ENCODE assay signal across 22 mouse cellular contexts in genomic region chr10:120869241-120869775, GRCm38 (mm10). TPM values are rescaled to one million over a fixed set of nuclear protein-coding genes. Genes with fewer than 3 reads are reported as not detected.
A peak's percentile ranks its signal among the peaks of the same experiment; 100 is the strongest.
DNase-seq lines count a peak whose midpoint lies in the region; TF ChIP-seq lines count a peak whose summit lies in the region.
"Had no signal": no experiment of that assay in that cellular context is flagged by ENCODE, and none has a peak within 500 bp of the region (broad histone marks: within the 10 kb centered on the region; RNA-seq: fewer than 3 reads in every experiment).

No protein-coding gene starts in this region.

- H3K4me1 ChIP-seq in E14TG2a.4 (replicated peaks; ENCODE audit: low read depth, low read length), result peaks cover 15% of the 10 kb centered on the region; the same call in 1 of the 2 replicates

- H3K27me3 ChIP-seq in E14TG2a.4 (ENCODE audit: insufficient read depth, low read length), result peaks cover 33% of the 10 kb centered on the region
- H3K27me3 ChIP-seq: forebrain, embryonic 13.5 days; hindbrain, embryonic 13.5 days; intestine, embryonic 15.5 days had no signal

- TF ChIP-seq CTCF in E14TG2a.4 (conservative IDR thresholded peaks at IDR 0.05; ENCODE audit: low read length), result no peak

- H3K9me3 ChIP-seq in E14TG2a.4 (ENCODE audit: low read length), result no peaks in the 10 kb centered on the region
- H3K9me3 ChIP-seq: forebrain, embryonic 10.5 days; forebrain, embryonic 13.5 days; hindbrain, embryonic 10.5 days; hindbrain, embryonic 13.5 days; intestine, embryonic 15.5 days had no signal

- DNase-seq in heart, adult 11 months, result peak; percentile 84
- DNase-seq in heart, postnatal 25 days (ENCODE audit: low spot score), result no peak
- DNase-seq in ZHBTc4 (ENCODE audit: low read depth, low spot score), result peak; percentile 81
- no peak for DNase-seq in gastrocnemius, postnatal 36 days
- DNase-seq in urinary bladder, postnatal 14 days (ENCODE audit: low spot score), result no peak
- DNase-seq: adrenal gland, adult 2 months; adrenal gland, postnatal 25 days; cerebellum, adult 11-12 months; cerebellum, adult 8-10 months; cerebellum, postnatal 10 days; cerebellum, postnatal 36 days; embryo, embryonic 11 days; gastrocnemius, postnatal 10 days; heart, adult 18-20 months; heart, postnatal 36 days; kidney, adult 18-20 months had no signal

- no peaks in the 10 kb centered on the region for H3K36me3 ChIP-seq in E14TG2a.4 (ENCODE audit: insufficient read depth, low read length)
- H3K36me3 ChIP-seq: forebrain, embryonic 10.5 days; hindbrain, embryonic 10.5 days; hindbrain, embryonic 13.5 days; intestine, embryonic 15.5 days had no signal

- peak overlapping the region; percentile 35; the same call in 1 of the 2 replicates for H3K4me3 ChIP-seq in E14TG2a.4 (replicated peaks; ENCODE audit: low read length)
- H3K4me3 ChIP-seq: forebrain, embryonic 10.5 days; forebrain, embryonic 13.5 days; hindbrain, embryonic 10.5 days; hindbrain, embryonic 13.5 days; intestine, embryonic 15.5 days had no signal

- intact Hi-C loops in heart, postnatal 25 days (cut with DNase I), result loop anchor here (10.0 kb wide), 3 partner anchors 165 to 615 kb away; no protein-coding TSS in a partner anchor
- intact Hi-C loops in gastrocnemius, postnatal 36 days (cut with DNase I), result no loop called here

RNA-seq across cellular contexts. Expression of gene Msrb3, which starts 29.6 kb away (rescaled TPM):
- 100 to 1,000 TPM; 101 to 106 TPM for total RNA-seq in heart, postnatal 25 days (2021)
- 100 to 1,000 TPM; 109 to 115 TPM for total RNA-seq in gastrocnemius, postnatal 36 days (2021)

Comparison
In these comparisons a context has a peak if more than half of its experiments do, and no peak if none do; other contexts are left out.
1. DNase-seq: peak in heart, adult 11 months (single experiment) and ZHBTc4 (single experiment); none in heart, postnatal 25 days (single experiment), gastrocnemius, postnatal 36 days (0 of 2) and urinary bladder, postnatal 14 days (single experiment).